In the genomic region with DNA sequence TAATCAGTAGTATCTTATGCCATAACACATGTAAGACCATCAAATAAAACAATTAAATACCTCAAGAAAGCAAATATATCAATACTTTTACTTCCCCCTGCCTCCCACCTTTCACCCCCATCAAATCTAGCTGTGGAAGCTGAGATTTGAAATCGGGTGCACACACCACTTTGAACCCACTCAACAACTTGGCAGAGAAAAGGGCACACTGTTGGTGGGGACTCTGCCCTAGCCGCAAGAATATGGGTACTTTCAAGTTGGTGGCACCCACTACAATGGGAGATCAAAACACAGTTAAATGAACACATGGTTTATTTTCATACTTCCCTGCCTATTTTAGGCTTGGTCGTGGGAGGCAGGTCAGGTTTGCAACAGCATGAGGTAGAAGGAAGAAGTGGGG, we compare ENCODE assay signal across 40 mouse cellular contexts. TPM values are rescaled to one million over a fixed set of nuclear protein-coding genes. Genes with fewer than 3 reads are reported as not detected.
DNase-seq lines count a peak whose midpoint lies in the region.
"Had no signal": no experiment of that assay in that cellular context is flagged by ENCODE, and none has a peak within 500 bp of the region (broad histone marks: within the 10 kb centered on the region; RNA-seq: fewer than 3 reads in every experiment).

No protein-coding gene starts in this region.

- peak; percentile 19 for DNase-seq in spleen, postnatal 36 days (ENCODE audit: low spot score in 2 of 2)
- DNase-seq in spleen, adult 12 weeks (ENCODE audit: low spot score): no peak
- DNase-seq in CD8-positive naive resting alpha-beta T cell, adult 2 months (ENCODE audit: low read depth in 2 of 2, low spot score in 2 of 2): peak; percentile 18 to 51
- peak; percentile 71 for DNase-seq in naive thymus-derived CD4-positive, alpha-beta T cell, adult 2 months (ENCODE audit: low read depth)
- DNase-seq in thymus, postnatal 4 days: peak; percentile 10
- no peak for DNase-seq in cerebellum, postnatal 4 days (ENCODE audit: low spot score in 2 of 2)
- no peak for DNase-seq in frontal cortex, adult 2 months (ENCODE audit: extremely low spot score in 1 of 2, low spot score in 1 of 2)
- DNase-seq in layer of hippocampus, postnatal 36 days: no peak
- DNase-seq: adrenal gland, postnatal 36 days; cerebellum, adult 2 months; cerebellum, postnatal 14 days; gastrocnemius, adult 2 months; gastrocnemius, postnatal 36 days; heart, adult 2 months; kidney, adult 8-10 months; kidney, postnatal 4 days; liver; lung, embryonic 14.5 days; lung, postnatal 14 days; right cerebral cortex, postnatal 25 days; spleen, adult 18-20 months had no signal

RNA-seq across cellular contexts. Expression of a gene that starts 9.9 kb away (rescaled TPM):
- polyA plus RNA-seq in frontal cortex, adult 2 months (2012; rRNA removed): not detected in 2 replicates
- total RNA-seq in layer of hippocampus, postnatal 36 days (2021): not detected
- total RNA-seq: adrenal gland, adult 18-20 months; adrenal gland, postnatal 36 days; gastrocnemius, adult 2 months; gastrocnemius, postnatal 36 days; heart, adult 2 months; hematopoietic stem cell, adult 5-6 weeks; left cerebral cortex, postnatal 14 days; megakaryocyte progenitor cell, adult 5-6 weeks; MEL had no signal
- polyA plus RNA-seq: cerebellum, adult 2 months; embryonic facial prominence, embryonic 11.5 days; forebrain, embryonic 14.5 days; heart, embryonic 12.5 days; heart, postnatal 0 days; hindbrain, embryonic 14.5 days; intestine, embryonic 16.5 days; kidney, postnatal 0 days; limb, embryonic 11.5 days; liver, embryonic 14.5 days; lung, embryonic 14.5 days; midbrain, embryonic 10.5 days; midbrain, embryonic 15.5 days; neural tube, embryonic 11.5 days; Patski; stomach, embryonic 14.5 days had no signal

Comparison
In these comparisons a context has a peak if more than half of its experiments do, and no peak if none do; other contexts are left out.
1. DNase-seq: peak in spleen, postnatal 36 days (2 of 2), CD8-positive naive resting alpha-beta T cell, adult 2 months (2 of 2), naive thymus-derived CD4-positive, alpha-beta T cell, adult 2 months (single experiment) and thymus, postnatal 4 days (single experiment); none in spleen, adult 12 weeks (single experiment), cerebellum, postnatal 4 days (0 of 2), frontal cortex, adult 2 months (0 of 2) and layer of hippocampus, postnatal 36 days (0 of 2).